Mouse (Mus musculus) kidney, embryonic 16.5 days (tissue): ENCODE results near the gene Egr4. TPM values are rescaled to one million over a fixed set of nuclear protein-coding genes. Genes with fewer than 3 reads are reported as not detected.

Experiments
- ATAC-seq: fragments of 200-750 bp; cut with Nextera tagmentation; 2 replicates; pipeline ENCODE4 v1.8.0; 2017; ENCODE audit warnings: moderate TSS enrichment; ENCODE audit not compliant: low FRiP score, low TSS enrichment
- H3K27ac ChIP-seq: fragments of 300-500 bp; sonication (generic); 2 replicates; pipeline ENCODE4 v1.5.1; 2014; ENCODE audit warnings: low read length
- H3K27me3 ChIP-seq: fragments of 300-500 bp; sonication (generic); 2 replicates; pipeline ENCODE4 v1.6.1; 2014; ENCODE audit warnings: low read length, control low read depth, mixed read lengths; ENCODE audit not compliant: insufficient read depth
- H3K36me3 ChIP-seq: fragments of 300-500 bp; sonication (generic); 2 replicates; pipeline ENCODE4 v1.6.1; 2014; ENCODE audit warnings: low read length, control low read depth, mixed read lengths; ENCODE audit not compliant: insufficient read depth
- H3K4me1 ChIP-seq: fragments of 300-500 bp; sonication (generic); 2 replicates; pipeline ENCODE4 v1.6.1; 2014; ENCODE audit warnings: low read length, control low read depth, mixed read lengths; ENCODE audit not compliant: insufficient read depth
- H3K4me2 ChIP-seq: fragments of 300-500 bp; sonication (generic); replicated peaks from 2 replicates; pipeline ENCODE4 v1.6.1; 2014; ENCODE audit warnings: low read depth, low read length
- H3K4me3 ChIP-seq: fragments of 300-500 bp; sonication (generic); 2 replicates; pipeline ENCODE4 v1.5.1; 2014; ENCODE audit warnings: mild to moderate bottlenecking, low read length
- H3K9ac ChIP-seq: fragments of 300-500 bp; sonication (generic); replicated peaks from 2 replicates; pipeline ENCODE4 v1.6.1; 2014; ENCODE audit warnings: low read length
- H3K9me3 ChIP-seq: fragments of 300-500 bp; sonication (generic); 2 replicates; pipeline ENCODE4 v1.6.1; 2016; ENCODE audit warnings: low read length, control low read depth
- WGBS: fragments of 180-500 bp; shearing (Covaris S2); extraction: QIAGEN DNeasy Blood & Tissue Kit; methylation state at CpG from one replicate; pipeline ENCODE4 v1.1.7; 2014; 5-methylcytosine and 5-hydroxymethylcytosine counted together
- polyA plus RNA-seq: library from polyadenylated mRNA; unstranded; fragments of >200 nt; fragmentation: Nextera tagmentation; extraction: Ambion mirVana; gene quantifications from 2 replicates; pipeline ENCODE4 v1.2.1, GENCODE M21; 2015

Gene Egr4
- polyA plus RNA-seq, 1 experiment from 2014 or later, result 0.07 TPM

DNA sequence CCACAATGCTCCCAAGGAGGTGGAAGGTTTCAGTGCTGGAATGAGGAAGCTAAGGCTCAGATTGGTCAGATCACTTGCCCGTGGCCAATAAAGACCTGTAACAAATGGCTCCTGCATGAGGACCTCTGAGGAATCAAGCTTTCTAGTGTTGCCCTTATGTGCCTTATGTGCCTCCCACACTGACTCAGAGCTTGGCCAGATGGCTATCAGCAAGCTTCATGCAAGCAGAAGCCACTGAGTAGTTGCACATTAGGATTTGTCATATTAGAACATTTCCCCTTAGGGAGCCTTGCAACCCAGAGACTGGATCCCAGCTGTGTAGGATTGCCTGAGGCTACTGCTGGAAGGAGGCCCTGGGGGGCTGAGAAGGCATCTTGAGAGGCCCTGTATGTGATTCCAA is 13.0 kb downstream of the Egr4 start:
- H3K9ac ChIP-seq, result no peak overlapping the region
- ATAC-seq, result no peak
- H3K9me3 ChIP-seq, result no peaks in the 10 kb centered on the region
- H3K36me3 ChIP-seq, result no peaks in the 10 kb centered on the region
- H3K4me2 ChIP-seq, result no peak overlapping the region
- no peak overlapping the region for H3K27ac ChIP-seq
- H3K4me1 ChIP-seq, result peaks cover 14% of the 10 kb centered on the region
- no peak overlapping the region for H3K4me3 ChIP-seq
- 42% methylated on average over 1 of the region's 1 CpGs for WGBS
- peaks cover 20% of the 10 kb centered on the region for H3K27me3 ChIP-seq

- Histone ChIP-seq H3K9me3 (no peaks in the 10 kb centered on the region), H3K36me3 (no peaks in the 10 kb centered on the region), H3K4me3 (no peak overlapping the region), H3K27ac (no peak overlapping the region), H3K4me2 (no peak overlapping the region), H3K9ac (no peak overlapping the region), H3K27me3 (peaks cover 9% of the 10 kb centered on the region; the same call in 1 of the 2 replicates), H3K4me1 (peaks cover 13% of the 10 kb centered on the region)
- 60% methylated on average over 9 of the region's 9 CpGs for WGBS
- no peak for ATAC-seq
These were observed 15.2 kb downstream of the Egr4 start for GRCm38 (mm10) chr6:85498147-85498546.

GRCm38 (mm10) chr6:85496976-85497375 is 16.4 kb downstream of the Egr4 start:
- H3K9ac ChIP-seq, result no peak overlapping the region
- no peaks in the 10 kb centered on the region for H3K9me3 ChIP-seq
- no peak overlapping the region for H3K27ac ChIP-seq
- no peak overlapping the region for H3K4me2 ChIP-seq
- H3K4me3 ChIP-seq, result no peak overlapping the region
- ATAC-seq, result no peak
- 0 out of 2 replicates have a peak, but pooled peaks cover 4% of the 10 kb centered on the region for H3K27me3 ChIP-seq
- H3K36me3 ChIP-seq, result no peaks in the 10 kb centered on the region
- peaks cover 2% of the 10 kb centered on the region for H3K4me1 ChIP-seq

GRCm38 (mm10) chr6:85491606-85492005 is 21.8 kb downstream of the Egr4 start:
- Histone ChIP-seq H3K4me2 (no peak overlapping the region), H3K27ac (no peak overlapping the region), H3K4me3 (no peak overlapping the region), H3K9ac (no peak overlapping the region), H3K4me1 (peaks cover 7% of the 10 kb centered on the region; the same call in 1 of the 2 replicates), H3K27me3 (no peaks in the 10 kb centered on the region), H3K9me3 (no peaks in the 10 kb centered on the region), H3K36me3 (no peaks in the 10 kb centered on the region)
- ATAC-seq, result no peak
- WGBS, result 86% methylated on average over 3 of the region's 3 CpGs

- no peaks in the 10 kb centered on the region for H3K36me3 ChIP-seq
- peaks cover 7% of the 10 kb centered on the region; the same call in 1 of the 2 replicates for H3K4me1 ChIP-seq
- ATAC-seq, result no peak
- H3K4me3 ChIP-seq, result no peak overlapping the region
- no peak overlapping the region for H3K27ac ChIP-seq
- H3K9ac ChIP-seq, result no peak overlapping the region
- H3K9me3 ChIP-seq, result no peaks in the 10 kb centered on the region
- peaks cover 13% of the 10 kb centered on the region for H3K27me3 ChIP-seq
- WGBS, result 84% methylated on average over 4 of the region's 4 CpGs
- no peak overlapping the region for H3K4me2 ChIP-seq
These were observed 23.1 kb downstream of the Egr4 start for GRCm38 (mm10) chr6:85490252-85490651.

GRCm38 (mm10) chr6:85489717-85490116 is 23.7 kb downstream of the Egr4 start:
- H3K27ac ChIP-seq, result no peak overlapping the region
- no peak overlapping the region for H3K4me3 ChIP-seq
- H3K4me2 ChIP-seq, result no peak overlapping the region
- H3K9me3 ChIP-seq, result no peaks in the 10 kb centered on the region
- H3K36me3 ChIP-seq, result no peaks in the 10 kb centered on the region
- H3K27me3 ChIP-seq, result peaks cover 18% of the 10 kb centered on the region
- no peak overlapping the region for H3K9ac ChIP-seq
- ATAC-seq, result no peak
- peaks cover 7% of the 10 kb centered on the region; the same call in 1 of the 2 replicates for H3K4me1 ChIP-seq
- WGBS, result 82% methylated on average over 3 of the region's 3 CpGs

- Histone ChIP-seq H3K4me3 (no peak overlapping the region), H3K36me3 (no peaks in the 10 kb centered on the region), H3K27ac (no peak overlapping the region), H3K4me1 (peaks cover 16% of the 10 kb centered on the region; the same call in 1 of the 2 replicates), H3K27me3 (peaks cover 30% of the 10 kb centered on the region), H3K9me3 (no peaks in the 10 kb centered on the region), H3K9ac (no peak overlapping the region), H3K4me2 (no peak overlapping the region)
- ATAC-seq, result no peak
- 71% methylated on average over 4 of the region's 4 CpGs for WGBS
These were observed 24.9 kb downstream of the Egr4 start for GRCm38 (mm10) chr6:85488510-85488909.

- no peak for ATAC-seq
- Histone ChIP-seq H3K27ac (no peak overlapping the region), H3K9ac (no peak overlapping the region), H3K27me3 (peaks cover 48% of the 10 kb centered on the region), H3K4me3 (no peak overlapping the region), H3K4me2 (no peak overlapping the region), H3K36me3 (no peaks in the 10 kb centered on the region), H3K9me3 (no peaks in the 10 kb centered on the region), H3K4me1 (peaks cover 20% of the 10 kb centered on the region; the same call in 1 of the 2 replicates)
- 85% methylated on average over 2 of the region's 2 CpGs for WGBS
These were observed 27.7 kb downstream of the Egr4 start for GRCm38 (mm10) chr6:85485738-85486137.

GRCm38 (mm10) chr6:85483843-85484721 is 29.3 kb downstream of the Egr4 start:
- Histone ChIP-seq H3K27ac (no peak overlapping the region), H3K4me3 (peak overlapping the region; percentile 38), H3K36me3 (no peaks in the 10 kb centered on the region), H3K4me1 (peaks cover 21% of the 10 kb centered on the region; the same call in 1 of the 2 replicates), H3K27me3 (peaks cover 48% of the 10 kb centered on the region), H3K4me2 (peak overlapping the region; percentile 51), H3K9ac (no peak overlapping the region), H3K9me3 (no peaks in the 10 kb centered on the region)
- ATAC-seq, result no peak
- WGBS, result 3% methylated on average over 87 of the region's 92 CpGs

DNA sequence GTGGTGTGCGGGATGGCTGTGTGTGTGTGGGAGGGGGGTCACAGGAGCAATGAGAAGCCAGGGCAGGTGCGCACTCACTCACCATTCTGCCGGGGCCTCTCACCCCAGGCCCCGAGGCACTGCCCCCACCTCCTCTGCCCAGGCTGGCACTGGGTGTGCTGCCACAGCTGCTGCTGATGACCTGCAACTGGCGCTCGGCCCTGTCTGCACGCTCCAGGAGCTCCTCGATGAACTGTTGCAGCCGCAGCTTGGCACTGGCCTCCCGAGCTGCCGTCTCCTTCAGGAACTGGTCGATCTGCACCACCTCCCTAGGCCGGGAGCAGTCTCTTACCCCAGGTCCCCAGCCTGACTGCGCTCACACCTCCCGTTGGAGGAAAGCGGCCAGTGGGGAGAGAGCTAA is 32.7 kb downstream of the Egr4 start:
- H3K9ac ChIP-seq, result no peak overlapping the region
- H3K27ac ChIP-seq, result no peak overlapping the region
- peaks cover 49% of the 10 kb centered on the region for H3K27me3 ChIP-seq
- 0 out of 2 replicates have a peak overlapping the region, but pooled peaks have one; percentile 13 for H3K4me2 ChIP-seq
- H3K36me3 ChIP-seq, result no peaks in the 10 kb centered on the region
- ATAC-seq, result peak; percentile 87
- H3K9me3 ChIP-seq, result no peaks in the 10 kb centered on the region
- peaks cover 13% of the 10 kb centered on the region; the same call in 1 of the 2 replicates for H3K4me1 ChIP-seq
- 36% methylated on average over 16 of the region's 16 CpGs for WGBS
- no peak overlapping the region for H3K4me3 ChIP-seq
